Mouse (Mus musculus) erythroblast, embryonic 14.5 days (primary cell): ENCODE results near the gene Spock3. TPM values are rescaled to one million over a fixed set of nuclear protein-coding genes. Genes with fewer than 3 reads are reported as not detected.

Source experiments
- H3K27me3 ChIP-seq: 2 replicates; pipeline ENCODE4 v1.6.1; 2012; ENCODE audit warnings: inconsistent platforms; ENCODE audit not compliant: control insufficient read depth
- H3K36me3 ChIP-seq: 2 replicates; pipeline ENCODE4 v1.6.1; 2012; ENCODE audit warnings: mild to moderate bottlenecking, inconsistent platforms; ENCODE audit not compliant: control insufficient read depth
- H3K4me1 ChIP-seq: 2 replicates; pipeline ENCODE4 v1.6.1; 2012; ENCODE audit warnings: inconsistent platforms; ENCODE audit not compliant: control insufficient read depth
- H3K4me3 ChIP-seq: replicated peaks from 2 replicates; pipeline ENCODE3; 2012; ENCODE audit warnings: moderate library complexity, mild to moderate bottlenecking, inconsistent platforms
- H3K9me3 ChIP-seq: 2 replicates; pipeline ENCODE4 v1.6.1; 2012; ENCODE audit warnings: low read length, inconsistent platforms, mixed read lengths; ENCODE audit not compliant: control insufficient read depth
- GATA1 ChIP-seq: IDR thresholded peaks from 2 replicates; pipeline ENCODE4 v1.6.1; 2012; ENCODE audit warnings: low read length, inconsistent platforms, mixed read lengths
- TAL1 ChIP-seq: IDR thresholded peaks from 3 replicates; pipeline ENCODE4 v1.6.1; 2012; ENCODE audit warnings: low read length, inconsistent platforms, mixed read lengths
- polyA plus RNA-seq: library from polyadenylated mRNA; stranded (reverse); fragments of >175 nt; gene quantifications from 2 replicates; pipeline ENCODE4 v1.2.3, GENCODE M21; 2012

Spock3 gene
- polyA plus RNA-seq = not detected in 2 replicates

DNA sequence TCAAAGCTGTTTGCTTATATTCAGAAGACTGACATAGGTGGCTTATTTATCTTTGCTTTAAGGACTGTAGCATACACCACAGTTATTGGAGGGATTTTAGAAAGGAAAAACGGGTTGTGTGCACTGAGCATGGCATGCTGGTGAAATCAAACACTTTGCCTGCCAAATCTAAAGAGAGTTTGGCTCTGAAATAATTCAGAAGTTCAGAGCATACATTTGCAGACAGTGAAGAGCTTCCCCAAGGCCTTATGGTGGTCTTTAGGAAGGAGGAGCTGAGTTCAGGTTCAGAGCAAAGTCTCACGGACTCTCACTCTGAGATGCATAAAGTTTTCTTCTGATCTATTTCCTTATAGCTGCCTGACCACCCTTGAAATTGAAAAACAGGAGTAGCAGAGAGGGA is at the start of gene Spock3:
Gene Spock3 (plus strand): TSS at position 301 of the 400 bp plus-strand sequence.
- Histone ChIP-seq H3K4me1 (no peaks in the 10 kb centered on the region), H3K27me3 (peaks cover 18% of the 10 kb centered on the region), H3K36me3 (no peaks in the 10 kb centered on the region), H3K4me3 (no peak within 1 kb of the TSS), H3K9me3 (no peaks in the 10 kb centered on the region)
- no peak for TF ChIP-seq TAL1
- TF ChIP-seq GATA1 = no peak

DNA sequence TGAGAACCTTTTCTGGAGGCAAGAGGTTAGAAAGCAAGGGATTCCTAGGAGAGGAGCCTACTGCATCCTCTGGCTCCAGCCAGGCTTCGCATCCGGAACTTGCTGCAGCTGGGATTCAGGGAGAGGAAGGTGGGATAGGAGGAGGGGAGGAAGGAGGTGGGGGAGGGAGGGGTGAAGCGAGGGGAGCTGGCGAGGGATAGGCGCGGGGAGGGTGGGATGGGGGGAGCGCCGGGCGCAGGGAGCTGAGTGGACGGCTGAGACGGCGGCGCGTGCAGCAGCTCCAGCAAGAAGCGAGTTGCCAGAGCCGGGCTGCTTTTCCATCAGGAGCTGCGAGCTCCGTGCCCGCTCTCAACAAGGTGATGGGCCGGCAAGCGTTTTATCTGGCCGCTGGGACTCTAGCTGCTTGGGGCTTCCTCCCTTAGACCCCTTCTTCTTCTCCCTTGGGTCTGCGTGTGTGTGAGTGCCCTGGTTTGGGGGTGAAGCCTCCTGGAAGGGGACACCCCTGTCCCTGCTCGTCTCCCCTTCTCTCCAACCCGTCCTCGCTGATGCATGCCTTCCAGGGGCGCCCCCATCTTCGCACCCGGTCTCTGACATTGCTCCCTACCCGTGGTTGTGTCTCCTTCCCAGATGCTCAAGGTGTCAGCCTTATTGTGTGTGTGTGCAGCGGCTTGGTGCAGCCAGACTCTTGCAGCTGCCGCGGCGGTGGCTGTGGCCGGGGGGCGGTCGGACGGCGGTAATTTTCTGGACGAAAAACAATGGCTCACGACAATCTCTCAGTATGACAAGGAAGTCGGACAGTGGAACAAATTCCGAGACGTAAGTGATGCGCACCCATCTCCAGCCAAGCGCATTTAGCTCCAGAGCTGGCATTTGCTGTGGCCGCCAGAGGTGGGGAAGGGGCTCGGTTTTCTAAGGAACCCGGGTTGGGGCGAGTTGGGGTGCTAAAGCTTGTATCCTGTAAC is 645 bp downstream of the Spock3 start:
- Histone ChIP-seq H3K36me3 (no peaks in the 10 kb centered on the region), H3K27me3 (peaks cover 18% of the 10 kb centered on the region), H3K4me1 (no peaks in the 10 kb centered on the region), H3K4me3 (no peak overlapping the region), H3K9me3 (no peaks in the 10 kb centered on the region)
- TF ChIP-seq GATA1 = no peak
- no peak for TF ChIP-seq TAL1

DNA sequence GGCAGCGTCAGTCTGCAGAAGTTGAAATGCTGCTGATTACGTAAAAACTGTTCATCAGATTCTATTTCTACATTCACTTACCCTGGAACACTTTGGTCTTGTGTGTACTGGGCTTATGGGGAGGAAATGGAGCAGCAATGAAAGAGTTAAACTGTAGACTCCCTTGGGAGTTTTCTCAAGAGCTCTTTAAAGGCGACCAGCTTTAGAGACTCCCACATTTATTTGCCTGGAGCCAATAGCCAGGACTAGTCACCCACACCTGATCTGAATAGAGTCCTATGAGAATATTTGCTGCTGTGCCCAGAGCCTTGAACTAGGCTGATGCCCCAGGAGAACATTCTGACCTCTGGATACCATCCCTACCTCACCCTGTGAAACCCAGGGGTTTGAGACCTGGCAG is 1.7 kb downstream of the Spock3 start:
- peaks cover 18% of the 10 kb centered on the region for H3K27me3 ChIP-seq
- H3K4me1 ChIP-seq = no peaks in the 10 kb centered on the region
- no peaks in the 10 kb centered on the region for H3K9me3 ChIP-seq
- no peaks in the 10 kb centered on the region for H3K36me3 ChIP-seq
- no peak for TF ChIP-seq TAL1
- TF ChIP-seq GATA1 = no peak
- no peak overlapping the region for H3K4me3 ChIP-seq

GRCm38 (mm10) chr8:62962608-62963007 is 11.8 kb downstream of the Spock3 start:
- no peak overlapping the region for H3K4me3 ChIP-seq
- no peak for TF ChIP-seq TAL1
- no peak for TF ChIP-seq GATA1
- no peaks in the 10 kb centered on the region for H3K9me3 ChIP-seq
- H3K4me1 ChIP-seq = no peaks in the 10 kb centered on the region
- no peaks in the 10 kb centered on the region for H3K36me3 ChIP-seq
- no peaks in the 10 kb centered on the region for H3K27me3 ChIP-seq

GRCm38 (mm10) chr8:62969802-62970372 is 19.1 kb downstream of the Spock3 start:
- TF ChIP-seq GATA1 (no peak), TAL1 (no peak)
- H3K27me3 ChIP-seq = no peaks in the 10 kb centered on the region
- no peak overlapping the region for H3K4me3 ChIP-seq
- no peaks in the 10 kb centered on the region for H3K4me1 ChIP-seq
- H3K9me3 ChIP-seq = no peaks in the 10 kb centered on the region
- no peaks in the 10 kb centered on the region for H3K36me3 ChIP-seq

DNA sequence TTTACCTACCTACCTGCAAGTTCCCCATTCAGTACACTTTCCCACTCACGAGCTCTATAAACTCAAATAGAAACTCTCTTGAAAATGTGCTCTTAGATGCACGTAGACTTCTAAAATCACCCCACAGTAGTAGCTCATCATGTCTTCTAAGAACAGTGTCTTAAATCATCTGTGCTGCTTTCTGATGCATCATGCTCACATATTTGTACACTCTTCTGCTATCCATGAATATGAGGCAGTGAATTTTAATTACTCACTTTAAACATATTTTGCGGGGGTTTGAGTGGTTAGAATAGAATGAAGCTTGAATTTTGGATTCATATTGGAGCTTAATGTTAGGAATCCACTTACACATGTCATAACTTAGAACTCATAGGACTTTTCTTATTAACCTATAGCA is 138.2 kb downstream of the Spock3 start:
- H3K27me3 ChIP-seq = no peaks in the 10 kb centered on the region
- H3K9me3 ChIP-seq = no peaks in the 10 kb centered on the region
- no peak overlapping the region for H3K4me3 ChIP-seq
- no peak for TF ChIP-seq GATA1
- no peak for TF ChIP-seq TAL1
- no peaks in the 10 kb centered on the region for H3K36me3 ChIP-seq
- no peaks in the 10 kb centered on the region for H3K4me1 ChIP-seq

DNA sequence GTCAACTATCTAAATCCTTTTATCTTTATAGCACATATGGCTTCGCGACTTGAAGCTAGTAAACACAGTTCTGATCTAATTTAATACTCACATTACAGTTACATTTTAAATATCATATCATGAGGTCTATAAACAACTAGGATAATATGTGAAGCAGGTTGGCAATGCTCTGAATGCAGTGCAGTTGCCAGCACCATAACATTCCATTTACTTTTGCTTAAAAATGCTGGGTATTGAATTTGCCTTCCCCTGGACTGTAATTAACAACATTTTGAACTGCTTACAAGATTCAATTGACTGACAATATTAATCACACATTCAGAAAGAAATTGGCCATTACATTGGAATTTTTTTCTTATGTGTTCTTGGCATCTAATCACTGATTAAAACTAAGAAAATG is 147.4 kb downstream of the Spock3 start:
- Histone ChIP-seq H3K36me3 (no peaks in the 10 kb centered on the region), H3K9me3 (no peaks in the 10 kb centered on the region), H3K4me1 (no peaks in the 10 kb centered on the region), H3K4me3 (no peak overlapping the region), H3K27me3 (no peaks in the 10 kb centered on the region)
- TF ChIP-seq GATA1 (no peak), TAL1 (no peak)

DNA sequence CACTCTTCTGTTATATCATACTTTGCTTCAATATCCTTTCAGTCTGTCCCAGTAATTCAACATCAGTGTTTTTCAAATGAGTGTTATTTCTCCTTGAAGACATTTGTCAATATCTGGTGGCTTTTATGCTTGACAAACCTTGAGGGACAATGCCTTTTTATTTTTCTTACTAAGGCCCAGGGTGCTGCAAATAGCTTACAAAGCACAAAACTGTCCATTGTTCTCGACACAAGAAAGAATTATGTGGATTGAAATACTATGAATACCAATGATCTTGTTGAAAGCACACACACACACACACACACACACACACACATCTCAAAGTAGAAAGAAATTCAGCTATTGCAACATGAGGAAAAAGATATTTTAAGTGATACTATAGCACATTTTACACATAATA is 159.0 kb downstream of the Spock3 start:
- no peaks in the 10 kb centered on the region for H3K9me3 ChIP-seq
- no peak for TF ChIP-seq GATA1
- TF ChIP-seq TAL1 = no peak

GRCm38 (mm10) chr8:63112919-63113318 is 162.1 kb downstream of the Spock3 start:
- H3K4me1 ChIP-seq = no peaks in the 10 kb centered on the region
- no peaks in the 10 kb centered on the region for H3K9me3 ChIP-seq
- TF ChIP-seq GATA1 (no peak), TAL1 (no peak)
- H3K36me3 ChIP-seq = no peaks in the 10 kb centered on the region
- H3K4me3 ChIP-seq = no peak overlapping the region
- H3K27me3 ChIP-seq = no peaks in the 10 kb centered on the region

More for the DNA sequence above, 159.0 kb downstream of the Spock3 start:
- Histone ChIP-seq H3K4me1 (no peaks in the 10 kb centered on the region), H3K36me3 (no peaks in the 10 kb centered on the region), H3K27me3 (no peaks in the 10 kb centered on the region), H3K4me3 (no peak overlapping the region)
